Mouse (Mus musculus): ENCODE measurements at regions not wholly inside any gene's neighbourhood (a gene's known extent, or its start where the extent isn't known, plus 50 kb on each side); places are given as distances from the start of the nearest gene placed in this dataset.

GRCm38 (mm10) chr12:90664436-90664835 is 73.8 kb downstream of the Dio2 start:
- Histone ChIP-seq H3K36me3 (ENCODE audit: insufficient read depth, low read length) (no peaks in the 10 kb centered on the region), H3K27me3 (replicated peaks; ENCODE audit: insufficient read depth, low read length) (no peaks in the 10 kb centered on the region), H3K9me3 (ENCODE audit: low read length) (no peaks in the 10 kb centered on the region), H3K27ac (ENCODE audit: low read length) (no peak overlapping the region), H3K4me2 (replicated peaks; ENCODE audit: low read depth, low read length) (no peak overlapping the region), H3K9ac (replicated peaks; ENCODE audit: low read depth) (no peak overlapping the region), H3K4me1 (ENCODE audit: insufficient read depth, low read depth, low read length) (no peaks in the 10 kb centered on the region), H3K4me3 (ENCODE audit: low read depth, low read length) (no peak overlapping the region)
- DNase-seq (ENCODE audit: low spot score) (no peak), ATAC-seq (no peak)
- WGBS, result 61% methylated on average over 2 of the region's 2 CpGs
- no peak for TF ChIP-seq CTCF (IDR thresholded peaks at IDR 0.05)
- TF ChIP-seq EP300 (IDR thresholded peaks at IDR 0.05), result no peak

GRCm38 (mm10) chr12:90645452-90645851 is 92.8 kb downstream of the Dio2 start:
- Histone ChIP-seq H3K27me3 (replicated peaks; ENCODE audit: insufficient read depth, low read length) (no peaks in the 10 kb centered on the region), H3K9ac (replicated peaks; ENCODE audit: low read depth) (no peak overlapping the region), H3K36me3 (ENCODE audit: insufficient read depth, low read length) (no peaks in the 10 kb centered on the region), H3K27ac (ENCODE audit: low read length) (no peak overlapping the region), H3K9me3 (ENCODE audit: low read length) (no peaks in the 10 kb centered on the region), H3K4me1 (ENCODE audit: insufficient read depth, low read depth, low read length) (no peaks in the 10 kb centered on the region), H3K4me2 (replicated peaks; ENCODE audit: low read depth, low read length) (no peak overlapping the region), H3K4me3 (ENCODE audit: low read depth, low read length) (no peak overlapping the region)
- 61% methylated on average over 5 of the region's 5 CpGs for WGBS
- ATAC-seq, result no peak
- TF ChIP-seq CTCF (IDR thresholded peaks at IDR 0.05), result no peak
- no peak for TF ChIP-seq EP300 (IDR thresholded peaks at IDR 0.05)
- no peak for DNase-seq (ENCODE audit: low spot score)

- TF ChIP-seq CTCF (IDR thresholded peaks at IDR 0.05) (no peak), EP300 (IDR thresholded peaks at IDR 0.05) (no peak)
- 5% methylated on average over 1 of the region's 1 CpGs for WGBS
- H3K4me1 ChIP-seq (ENCODE audit: insufficient read depth, low read depth, low read length), result no peaks in the 10 kb centered on the region
- H3K27me3 ChIP-seq (replicated peaks; ENCODE audit: insufficient read depth, low read length), result no peaks in the 10 kb centered on the region
- no peak overlapping the region for H3K4me3 ChIP-seq (ENCODE audit: low read depth, low read length)
- no peak overlapping the region for H3K4me2 ChIP-seq (replicated peaks; ENCODE audit: low read depth, low read length)
- H3K9ac ChIP-seq (replicated peaks; ENCODE audit: low read depth), result no peak overlapping the region
- no peak for ATAC-seq
- no peaks in the 10 kb centered on the region for H3K36me3 ChIP-seq (ENCODE audit: insufficient read depth, low read length)
- no peaks in the 10 kb centered on the region for H3K9me3 ChIP-seq (ENCODE audit: low read length)
- no peak for DNase-seq (ENCODE audit: low spot score)
- no peak overlapping the region for H3K27ac ChIP-seq (ENCODE audit: low read length)
These were observed 94.3 kb downstream of the Dio2 start for GRCm38 (mm10) chr12:90643891-90644290.

GRCm38 (mm10) chr12:90624856-90625255 is 113.4 kb downstream of the Dio2 start:
- TF ChIP-seq EP300 (IDR thresholded peaks at IDR 0.05) (no peak), CTCF (IDR thresholded peaks at IDR 0.05) (no peak)
- ATAC-seq, result no peak

GRCm38 (mm10) chr12:90623426-90623825 is 114.8 kb downstream of the Dio2 start:
- H3K4me1 ChIP-seq (ENCODE audit: insufficient read depth, low read depth, low read length), result no peaks in the 10 kb centered on the region
- DNase-seq (ENCODE audit: low spot score) (no peak), ATAC-seq (no peak)
- no peak for TF ChIP-seq EP300 (IDR thresholded peaks at IDR 0.05)
- no peak for TF ChIP-seq CTCF (IDR thresholded peaks at IDR 0.05)
- no peak overlapping the region for H3K9ac ChIP-seq (replicated peaks; ENCODE audit: low read depth)
- no peak overlapping the region for H3K4me3 ChIP-seq (ENCODE audit: low read depth, low read length)
- no peaks in the 10 kb centered on the region for H3K36me3 ChIP-seq (ENCODE audit: insufficient read depth, low read length)
- 67% methylated on average over 2 of the region's 2 CpGs for WGBS
- no peak overlapping the region for H3K27ac ChIP-seq (ENCODE audit: low read length)
- H3K4me2 ChIP-seq (replicated peaks; ENCODE audit: low read depth, low read length), result no peak overlapping the region
- H3K9me3 ChIP-seq (ENCODE audit: low read length), result no peaks in the 10 kb centered on the region
- no peaks in the 10 kb centered on the region for H3K27me3 ChIP-seq (replicated peaks; ENCODE audit: insufficient read depth, low read length)

More at GRCm38 (mm10) chr12:90624856-90625255, 113.4 kb downstream of the Dio2 start:
- Histone ChIP-seq H3K4me3 (ENCODE audit: low read depth, low read length) (no peak overlapping the region), H3K27me3 (replicated peaks; ENCODE audit: insufficient read depth, low read length) (no peaks in the 10 kb centered on the region), H3K36me3 (ENCODE audit: insufficient read depth, low read length) (no peaks in the 10 kb centered on the region), H3K4me1 (ENCODE audit: insufficient read depth, low read depth, low read length) (no peaks in the 10 kb centered on the region), H3K4me2 (replicated peaks; ENCODE audit: low read depth, low read length) (no peak overlapping the region), H3K9me3 (ENCODE audit: low read length) (no peaks in the 10 kb centered on the region), H3K9ac (replicated peaks; ENCODE audit: low read depth) (no peak overlapping the region), H3K27ac (ENCODE audit: low read length) (no peak overlapping the region)
- DNase-seq (ENCODE audit: low spot score), result no peak

GRCm38 (mm10) chr12:90608810-90609209 is 129.4 kb downstream of the Dio2 start:
- no peak overlapping the region for H3K27ac ChIP-seq (ENCODE audit: low read length)
- 59% methylated on average over 2 of the region's 2 CpGs for WGBS
- no peaks in the 10 kb centered on the region for H3K27me3 ChIP-seq (replicated peaks; ENCODE audit: insufficient read depth, low read length)
- no peak for TF ChIP-seq EP300 (IDR thresholded peaks at IDR 0.05)
- TF ChIP-seq CTCF (IDR thresholded peaks at IDR 0.05), result no peak
- ATAC-seq (no peak), DNase-seq (ENCODE audit: low spot score) (no peak)
- no peak overlapping the region for H3K9ac ChIP-seq (replicated peaks; ENCODE audit: low read depth)
- H3K4me2 ChIP-seq (replicated peaks; ENCODE audit: low read depth, low read length), result no peak overlapping the region
- no peaks in the 10 kb centered on the region for H3K9me3 ChIP-seq (ENCODE audit: low read length)
- H3K36me3 ChIP-seq (ENCODE audit: insufficient read depth, low read length), result no peaks in the 10 kb centered on the region
- H3K4me1 ChIP-seq (ENCODE audit: insufficient read depth, low read depth, low read length), result no peaks in the 10 kb centered on the region
- H3K4me3 ChIP-seq (ENCODE audit: low read depth, low read length), result no peak overlapping the region

- DNase-seq (ENCODE audit: low spot score), result no peak
- 76% methylated on average over 6 of the region's 6 CpGs for WGBS
These were observed 130.3 kb downstream of the Dio2 start for GRCm38 (mm10) chr12:90607894-90608293.

More at GRCm38 (mm10) chr12:90607894-90608293, 130.3 kb downstream of the Dio2 start:
- TF ChIP-seq EP300 (IDR thresholded peaks at IDR 0.05) (no peak), CTCF (IDR thresholded peaks at IDR 0.05) (no peak)
- Histone ChIP-seq H3K4me1 (ENCODE audit: insufficient read depth, low read depth, low read length) (no peaks in the 10 kb centered on the region), H3K9ac (replicated peaks; ENCODE audit: low read depth) (no peak overlapping the region), H3K27me3 (replicated peaks; ENCODE audit: insufficient read depth, low read length) (no peaks in the 10 kb centered on the region), H3K9me3 (ENCODE audit: low read length) (no peaks in the 10 kb centered on the region), H3K36me3 (ENCODE audit: insufficient read depth, low read length) (no peaks in the 10 kb centered on the region), H3K4me2 (replicated peaks; ENCODE audit: low read depth, low read length) (no peak overlapping the region), H3K4me3 (ENCODE audit: low read depth, low read length) (no peak overlapping the region), H3K27ac (ENCODE audit: low read length) (no peak overlapping the region)
- ATAC-seq, result no peak

All from lung, postnatal 0 days (tissue).